ENCODE assay signal across 9 mouse cellular contexts in the genomic region with DNA sequence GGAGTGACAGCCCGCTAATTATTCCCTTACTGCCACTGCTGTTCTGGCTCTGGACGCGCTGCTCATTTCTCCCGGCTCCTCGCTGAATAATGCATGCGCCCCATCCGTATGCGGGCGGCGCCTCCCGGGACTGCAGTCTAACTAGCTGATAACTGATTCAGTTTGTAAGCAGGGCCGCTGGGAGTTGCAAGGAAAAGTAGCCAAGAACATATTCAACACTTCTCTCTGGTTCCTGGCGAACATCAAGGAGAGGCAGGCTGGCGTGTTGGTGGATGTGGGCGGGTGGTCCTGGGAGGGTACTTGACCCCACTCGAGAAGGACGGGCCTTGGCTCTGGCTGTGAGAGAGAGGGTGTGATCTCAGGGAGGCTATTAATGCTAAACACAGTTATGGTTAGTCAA. TPM values are rescaled to one million over a fixed set of nuclear protein-coding genes. Genes with fewer than 3 reads are reported as not detected.
DNase-seq lines count a peak whose midpoint lies in the region; ATAC-seq and TF ChIP-seq lines count a peak whose summit lies in the region.
"Had no signal": no experiment of that assay in that cellular context is flagged by ENCODE, and none has a peak within 500 bp of the region (broad histone marks: within the 10 kb centered on the region; RNA-seq: fewer than 3 reads in every experiment).

No protein-coding gene starts in this region.

- peak overlapping the region; percentile 12; the same call in 1 of the 2 replicates for H3K4me3 ChIP-seq in ES-Bruce4 (ENCODE audit: low read depth, low read length)
- no peak overlapping the region for H3K4me3 ChIP-seq in hindbrain, embryonic 13.5 days
- H3K4me3 ChIP-seq in stomach, embryonic 16.5 days (replicated peaks; ENCODE audit: low read length): peak overlapping the region; percentile 40

- H3K4me1 ChIP-seq in ES-Bruce4 (ENCODE audit: control insufficient read depth, insufficient read depth, low read length): no peaks in the 10 kb centered on the region
- H3K4me1 ChIP-seq in hindbrain, embryonic 13.5 days (replicated peaks): peaks cover 38% of the 10 kb centered on the region
- H3K4me1 ChIP-seq in stomach, embryonic 16.5 days (ENCODE audit: control insufficient read depth, insufficient read depth, low read length): peaks cover 16% of the 10 kb centered on the region; the same call in 1 of the 2 replicates

- H3K27me3 ChIP-seq in ES-Bruce4 (ENCODE audit: control insufficient read depth, insufficient read depth, low read length, poor library complexity, severe bottlenecking): no peaks in the 10 kb centered on the region
- 0 out of 2 replicates have a peak, but pooled peaks cover 6% of the 10 kb centered on the region for H3K27me3 ChIP-seq in hindbrain, embryonic 13.5 days
- H3K27me3 ChIP-seq in stomach, embryonic 16.5 days (ENCODE audit: control insufficient read depth, insufficient read depth, low read length): no peaks in the 10 kb centered on the region

- no peak for TF ChIP-seq POLR2A in ES-Bruce4 (IDR thresholded peaks at IDR 0.05; ENCODE audit: insufficient read depth, low read length)

- peak overlapping the region; percentile 54 for H3K4me2 ChIP-seq in hindbrain, embryonic 13.5 days
- H3K4me2 ChIP-seq in stomach, embryonic 16.5 days (ENCODE audit: low read depth, low read length): peak overlapping the region; percentile 67

- WGBS in hindbrain, embryonic 13.5 days: 1% methylated on average over 17 of the region's 17 CpGs
- 11% methylated on average over 17 of the region's 17 CpGs for WGBS in stomach, embryonic 16.5 days

- H3K27ac ChIP-seq in ES-Bruce4 (ENCODE audit: insufficient read depth, low read length): peak overlapping the region; percentile 76
- H3K27ac ChIP-seq in hindbrain, embryonic 13.5 days: peak overlapping the region; percentile 93
- peak overlapping the region; percentile 33 for H3K27ac ChIP-seq in stomach, embryonic 16.5 days (ENCODE audit: low read length)
- H3K27ac ChIP-seq: liver, embryonic 14.5 days had no signal

- H3K9me3 ChIP-seq in ES-Bruce4 (replicated peaks; ENCODE audit: control insufficient read depth, insufficient read depth, low read length, poor library complexity, severe bottlenecking): no peaks in the 10 kb centered on the region
- no peaks in the 10 kb centered on the region for H3K9me3 ChIP-seq in hindbrain, embryonic 13.5 days
- H3K9me3 ChIP-seq in stomach, embryonic 16.5 days (replicated peaks; ENCODE audit: control insufficient read depth, low read length): no peaks in the 10 kb centered on the region

- peak; percentile 70 for ATAC-seq in hindbrain, embryonic 13.5 days (ENCODE audit: low FRiP score)
- no peak for ATAC-seq in stomach, embryonic 16.5 days (ENCODE audit: insufficient read depth, low FRiP score)

- no peak for TF ChIP-seq CTCF in ES-Bruce4 (IDR thresholded peaks at IDR 0.05; ENCODE audit: low read depth, low read length)

- DNase-seq in cerebellum, postnatal 4 days (ENCODE audit: low spot score in 2 of 2): peak; percentile 50 to 58
- DNase-seq in gastrocnemius, adult 18-20 months (ENCODE audit: low spot score): peak; percentile 71
- DNase-seq in layer of hippocampus, postnatal 25 days (ENCODE audit: extremely low spot score in 1 of 2, low spot score in 1 of 2): peak; percentile 44 to 59
- DNase-seq in lung, postnatal 4 days: peak; percentile 60 to 78
- DNase-seq in thymus, postnatal 14 days: no peak

- no peaks in the 10 kb centered on the region for H3K36me3 ChIP-seq in ES-Bruce4 (ENCODE audit: control insufficient read depth, insufficient read depth, low read length, poor library complexity, severe bottlenecking)
- H3K36me3 ChIP-seq in hindbrain, embryonic 13.5 days: no peaks in the 10 kb centered on the region
- no peaks in the 10 kb centered on the region for H3K36me3 ChIP-seq in stomach, embryonic 16.5 days (ENCODE audit: control insufficient read depth, insufficient read depth, low read length)

- H3K9ac ChIP-seq in ES-Bruce4 (ENCODE audit: low read depth, poor library complexity, severe bottlenecking): peak overlapping the region; percentile 33
- peak overlapping the region; percentile 68; the same call in 1 of the 2 replicates for H3K9ac ChIP-seq in hindbrain, embryonic 13.5 days
- H3K9ac ChIP-seq in stomach, embryonic 16.5 days (ENCODE audit: low read length): 0 out of 2 replicates have a peak overlapping the region, but pooled peaks have one; percentile 67
- H3K9ac ChIP-seq: liver, embryonic 14.5 days had no signal

- no peak for TF ChIP-seq EP300 in ES-Bruce4 (IDR thresholded peaks at IDR 0.05; ENCODE audit: insufficient read depth, low read depth, low read length)

RNA-seq across cellular contexts. Expression of gene Gm26897, which starts 28.4 kb away (rescaled TPM):
- not detected in 2 replicates for polyA plus RNA-seq in ES-Bruce4 (2011; ENCODE audit: insufficient read depth, insufficient read length, low read depth, missing spikeins)
- total RNA-seq in gastrocnemius, adult 18-20 months (2021): not detected
- not detected in 2 replicates for polyA plus RNA-seq in hindbrain, embryonic 13.5 days (2015; fragmentation: Nextera tagmentation; extraction: Ambion mirVana)
- not detected for total RNA-seq in layer of hippocampus, postnatal 25 days (2021)
- not detected in 2 replicates for polyA plus RNA-seq in stomach, embryonic 16.5 days (2015; fragmentation: Nextera tagmentation; extraction: Ambion mirVana)
- polyA plus RNA-seq: liver, embryonic 14.5 days had no signal

Comparison
In these comparisons a context has a peak if more than half of its experiments do, and no peak if none do; other contexts are left out.
1. H3K27ac ChIP-seq: peak in every context shown above with its lines; median percentile 93 in hindbrain, embryonic 13.5 days; 76 in ES-Bruce4; 33 in stomach, embryonic 16.5 days.